Mouse (Mus musculus) bone marrow macrophage, adult 2 months (primary cell): ENCODE measurements around the gene Ascc2.

Experiments
- CTCF ChIP-seq: IDR thresholded peaks from 2 replicates; pipeline ENCODE4 v1.5.1; 2012; ENCODE audit warnings: low read depth, mild to moderate bottlenecking, low read length, moderate library complexity
- POLR2A ChIP-seq: IDR thresholded peaks from 2 replicates; pipeline ENCODE4 v1.6.1; 2012; ENCODE audit warnings: mild to moderate bottlenecking, low read depth, low read length, borderline replicate concordance

DNA sequence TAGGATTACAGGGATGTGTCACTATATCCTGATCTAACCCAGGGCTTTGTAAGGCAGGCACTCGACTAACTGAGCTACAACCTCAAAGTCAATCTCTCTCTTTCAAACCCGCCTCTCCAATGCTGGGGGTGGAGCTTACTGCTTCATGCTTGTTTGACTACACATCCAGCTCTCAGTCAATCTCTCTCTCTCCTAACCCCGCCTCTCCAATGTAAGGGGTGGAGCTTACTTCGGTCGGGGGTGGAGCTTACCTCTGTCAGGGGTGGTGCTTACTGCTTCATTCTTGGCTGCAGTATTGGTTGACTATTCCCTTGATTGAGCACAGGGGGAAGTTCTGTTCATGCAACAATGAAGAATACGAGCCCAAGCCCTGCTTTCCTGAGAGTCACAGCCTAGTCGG lies 32.1 kb upstream of the Ascc2 start:
- no peak for TF ChIP-seq POLR2A
- TF ChIP-seq CTCF: no peak
